In genomic region chr14:105894971-105895873, GRCm38 (mm10) we compare ENCODE assay signal across 8 mouse cellular contexts. TPM values are rescaled to one million over a fixed set of nuclear protein-coding genes. Genes with fewer than 3 reads are reported as not detected.
DNase-seq lines count a peak whose midpoint lies in the region; ATAC-seq and TF ChIP-seq lines count a peak whose summit lies in the region.

No protein-coding gene starts in this region.

- intact Hi-C loops in gastrocnemius, postnatal 14 days (cut with DNase I; ENCODE audit: low total_unique reads), result loop anchor here (5.0 kb wide), 1 partner anchor 153 kb away; no protein-coding TSS in a partner anchor
- intact Hi-C loops in left cerebral cortex, postnatal 36 days (cut with DNase I), result loop anchor here (5.0 kb wide), 7 partner anchors 113 to 612 kb away; no protein-coding TSS in a partner anchor

- peak overlapping the region; percentile 99 for H3K9ac ChIP-seq in intestine, embryonic 14.5 days (ENCODE audit: low read length)

- TF ChIP-seq POLR2A in cortical plate, adult 2 months (IDR thresholded peaks at IDR 0.05; ENCODE audit: extremely low read depth, insufficient read depth, low read length), result no peak
- TF ChIP-seq POLR2A in spleen, adult 2 months (IDR thresholded peaks at IDR 0.05; ENCODE audit: low read depth, low read length), result no peak

- no peak for ATAC-seq in cerebellum, adult (ENCODE audit: insufficient number of reproducible peaks, low FRiP score, low TSS enrichment)
- no peak for ATAC-seq in intestine, embryonic 14.5 days (replicated peaks; ENCODE audit: low FRiP score, low TSS enrichment, low read depth)

- peak overlapping the region; percentile 66 for H3K4me2 ChIP-seq in intestine, embryonic 14.5 days (ENCODE audit: low read length)

- peak; percentile 52 for DNase-seq in cerebellum, adult 11 months
- DNase-seq in gastrocnemius, postnatal 14 days, result peak; percentile 63
- DNase-seq in intestine, embryonic 14.5 days (ENCODE audit: low spot score), result peak; percentile 81
- DNase-seq in left cerebral cortex, postnatal 36 days (ENCODE audit: low spot score in 2 of 2), result peak; percentile 52 to 71
- peak; percentile 67 for DNase-seq in midbrain, embryonic 10.5 days (ENCODE audit: low spot score)
- peak in 1 of 2 experiments; percentile 17 for DNase-seq in spleen, adult 2 months (ENCODE audit: low read depth in 1 of 2, low spot score in 2 of 2)

- WGBS in intestine, embryonic 14.5 days, result 0% methylated on average over 36 of the region's 36 CpGs
- under 1% methylated on average over 36 of the region's 36 CpGs for WGBS in midbrain, embryonic 10.5 days
- WGBS in spleen, adult 2 months, result under 1% methylated on average over 36 of the region's 36 CpGs

- H3K27ac ChIP-seq in cortical plate, adult 2 months (ENCODE audit: insufficient read depth, low read length), result peak overlapping the region; percentile 100
- peak overlapping the region; percentile 99 for H3K27ac ChIP-seq in intestine, embryonic 14.5 days (ENCODE audit: low read depth)
- H3K27ac ChIP-seq in midbrain, embryonic 10.5 days (replicated peaks), result peak overlapping the region; percentile 98
- peak overlapping the region; percentile 32; the same call in 1 of the 2 replicates for H3K27ac ChIP-seq in spleen, adult 2 months (ENCODE audit: insufficient read depth, low read length)

- H3K4me1 ChIP-seq in cortical plate, adult 2 months (ENCODE audit: control insufficient read depth, insufficient read depth, low read length), result peaks cover 2% of the 10 kb centered on the region; the same call in 1 of the 2 replicates
- peaks cover 21% of the 10 kb centered on the region for H3K4me1 ChIP-seq in intestine, embryonic 14.5 days (replicated peaks; ENCODE audit: control insufficient read depth, insufficient read depth, low read length)
- peaks cover 53% of the 10 kb centered on the region for H3K4me1 ChIP-seq in midbrain, embryonic 10.5 days
- H3K4me1 ChIP-seq in spleen, adult 2 months (ENCODE audit: control insufficient read depth, insufficient read depth, insufficient read length), result peaks cover 6% of the 10 kb centered on the region; the same call in 1 of the 2 replicates

- no peaks in the 10 kb centered on the region for H3K27me3 ChIP-seq in intestine, embryonic 14.5 days (replicated peaks; ENCODE audit: control insufficient read depth, insufficient read depth, low read length)
- H3K27me3 ChIP-seq in midbrain, embryonic 10.5 days (ENCODE audit: low read depth, poor library complexity, severe bottlenecking), result peaks cover 22% of the 10 kb centered on the region
- peaks cover 4% of the 10 kb centered on the region; the same call in 1 of the 2 replicates for H3K27me3 ChIP-seq in spleen, adult 2 months (ENCODE audit: control insufficient read depth, insufficient read depth, low read length)

- H3K4me3 ChIP-seq in cortical plate, adult 2 months (ENCODE audit: insufficient read depth, low read length), result peak overlapping the region; percentile 97
- H3K4me3 ChIP-seq in intestine, embryonic 14.5 days (ENCODE audit: low read depth, low read length), result peak overlapping the region; percentile 97
- peak overlapping the region; percentile 88 for H3K4me3 ChIP-seq in midbrain, embryonic 10.5 days
- peak overlapping the region; percentile 61 for H3K4me3 ChIP-seq in spleen, adult 2 months (ENCODE audit: extremely low read depth, insufficient read depth, insufficient read length)

- H3K36me3 ChIP-seq in intestine, embryonic 14.5 days (ENCODE audit: control insufficient read depth, insufficient read depth, low read length), result peaks cover 13% of the 10 kb centered on the region
- H3K36me3 ChIP-seq in midbrain, embryonic 10.5 days, result peaks cover 15% of the 10 kb centered on the region
- no peaks in the 10 kb centered on the region for H3K36me3 ChIP-seq in spleen, adult 2 months (ENCODE audit: control insufficient read depth, insufficient read depth, low read length)

- no peak for TF ChIP-seq CTCF in cortical plate, adult 2 months (IDR thresholded peaks at IDR 0.05; ENCODE audit: extremely low read depth, insufficient read depth, low read length)
- no peak for TF ChIP-seq CTCF in spleen, adult 2 months (IDR thresholded peaks at IDR 0.05; ENCODE audit: extremely low read depth, insufficient read depth, insufficient read length, insufficient replicate concordance)

- no peaks in the 10 kb centered on the region for H3K9me3 ChIP-seq in intestine, embryonic 14.5 days (ENCODE audit: control insufficient read depth, low read length)
- H3K9me3 ChIP-seq in midbrain, embryonic 10.5 days (replicated peaks), result no peaks in the 10 kb centered on the region

RNA-seq across cellular contexts. Expression of gene Spry2, which starts 1.4 kb away (rescaled TPM):
- 46.0 and 49.7 TPM in 2 replicates for polyA plus RNA-seq in cortical plate, adult 2 months (2012; rRNA removed)
- 10 to 100 TPM; 25.0 to 31.8 TPM for total RNA-seq in gastrocnemius, postnatal 14 days (2021)
- 48.3 and 50.0 TPM in 2 replicates for polyA plus RNA-seq in intestine, embryonic 14.5 days (2014; fragmentation: Nextera tagmentation; extraction: Ambion mirVana)
- 10 to 100 TPM; 92.0 to 97.1 TPM for total RNA-seq in left cerebral cortex, postnatal 36 days (2021)
- 25.8 and 29.0 TPM in 2 replicates for polyA plus RNA-seq in midbrain, embryonic 10.5 days (2016; fragmentation: Nextera tagmentation; extraction: Ambion mirVana)
- polyA plus RNA-seq in spleen, adult 2 months (2012; rRNA removed), result 4.5 and 5.0 TPM in 2 replicates

Comparison
In these comparisons a context has a peak if more than half of its experiments do, and no peak if none do; other contexts are left out.
1. H3K27ac ChIP-seq: peak in every context shown above with its lines; median percentile 100 in cortical plate, adult 2 months; 99 in intestine, embryonic 14.5 days; 98 in midbrain, embryonic 10.5 days; 32 in spleen, adult 2 months.